Mouse (Mus musculus) layer of hippocampus, adult 2 months (tissue): ENCODE results near the gene Atp10b. TPM values are rescaled to one million over a fixed set of nuclear protein-coding genes. Genes with fewer than 3 reads are reported as not detected.

Experiments
- DNase-seq, 2 experiments: peaks; one replicate each; pipeline ENCODE4 v3.0.0; 2022; ENCODE audit warnings: low spot score in 2 of 2
- H3K27ac ChIP-seq: fragments of 200-600 bp; 2 replicates; pipeline ENCODE4 v1.8.1; 2022
- H3K4me3 ChIP-seq: fragments of 200-600 bp; 2 replicates; pipeline ENCODE4 v1.8.1; 2022; ENCODE audit warnings: mild to moderate bottlenecking
- CTCF ChIP-seq: fragments of 200-600 bp; conservative IDR thresholded peaks from 2 replicates; pipeline ENCODE4 v1.8.1; 2022; ENCODE audit warnings: antibody characterized with exemption, mild to moderate bottlenecking, moderate library complexity
- total RNA-seq, 2 experiments: library from RNA; stranded (reverse); gene quantifications; 2 replicates each; pipeline ENCODE4 v1.2.3; 2021

Gene Atp10b
- total RNA-seq, 2 experiments from 2014 or later = 0.54 to 1.3 TPM

DNA sequence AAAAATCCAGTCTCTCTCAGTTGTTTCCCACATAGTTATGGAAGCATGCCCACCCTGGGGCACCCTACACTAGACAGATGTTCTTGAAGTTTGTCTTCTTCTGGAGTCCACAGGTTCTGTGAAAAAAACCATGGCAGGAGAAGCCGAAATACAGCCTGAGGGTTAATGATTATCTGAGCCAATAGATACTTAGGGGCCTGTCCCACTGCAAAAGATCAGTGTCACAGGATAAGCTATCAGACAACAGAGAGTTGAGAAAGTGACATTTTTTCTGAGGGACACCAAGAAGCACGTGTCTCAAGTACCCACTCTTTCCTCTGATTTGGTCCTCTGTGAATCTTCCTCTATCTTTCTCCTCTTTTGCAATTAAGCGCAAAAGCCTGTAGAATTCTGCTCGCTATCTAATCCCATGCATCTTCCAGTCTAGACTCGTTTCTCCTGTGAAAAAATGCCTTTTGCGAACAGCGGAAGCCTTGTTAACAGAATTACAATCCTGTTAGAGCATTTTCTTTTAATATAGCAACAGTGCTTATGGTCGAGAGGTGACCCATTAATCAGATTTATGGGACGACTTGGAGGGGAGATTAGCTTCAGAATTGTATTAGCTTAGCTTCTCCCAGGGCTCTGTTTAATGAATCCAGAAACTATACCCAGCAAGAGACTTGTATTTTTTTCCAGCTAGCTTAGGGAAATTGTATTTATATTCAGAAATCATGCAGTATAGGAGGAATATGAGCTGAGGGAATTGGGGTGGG lies 10.7 kb downstream of the Atp10b start:
- Histone ChIP-seq H3K27ac (no peak overlapping the region), H3K4me3 (no peak overlapping the region)
- no peak for DNase-seq
- no peak for TF ChIP-seq CTCF

GRCm38 (mm10) chr11:43170601-43171000 lies 20.9 kb downstream of the Atp10b start:
- TF ChIP-seq CTCF = no peak

DNA sequence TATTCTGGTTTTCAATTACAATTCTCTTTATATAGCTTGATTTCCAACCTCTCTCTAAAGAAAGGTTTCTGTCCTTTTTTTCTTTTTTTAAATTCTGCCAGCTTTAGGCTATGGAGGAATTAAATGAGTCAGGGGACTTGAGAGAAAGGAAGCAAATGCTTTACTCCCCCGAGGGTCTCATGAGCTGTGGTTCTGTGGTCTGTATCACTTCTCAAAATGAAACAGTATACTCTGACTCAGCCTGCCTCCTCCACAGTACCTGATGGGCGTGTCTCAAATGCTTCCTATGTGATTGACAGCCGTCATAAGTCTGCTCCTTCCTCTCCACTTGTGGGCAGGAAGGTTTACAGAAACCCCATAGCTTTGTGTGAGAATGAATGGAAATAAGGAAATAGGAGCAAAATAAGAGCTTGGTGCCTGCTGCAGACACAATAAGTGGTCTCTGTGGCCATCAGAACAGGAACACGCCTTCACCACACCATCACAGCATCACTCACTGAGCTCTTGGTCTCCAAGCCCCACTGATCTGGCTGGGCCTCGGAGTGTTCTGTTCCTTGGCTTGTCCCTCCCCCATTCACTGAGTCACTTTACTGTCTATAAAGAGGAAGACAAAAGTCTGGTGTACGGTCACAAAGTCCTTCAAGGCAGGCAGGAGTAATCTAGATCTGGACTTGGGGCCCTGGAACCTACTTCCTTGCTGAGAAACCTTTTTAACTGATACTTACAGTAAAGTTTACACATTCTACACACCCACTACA lies 24.9 kb downstream of the Atp10b start:
- Histone ChIP-seq H3K27ac (no peak overlapping the region), H3K4me3 (no peak overlapping the region)
- DNase-seq = no peak
- no peak for TF ChIP-seq CTCF

More at GRCm38 (mm10) chr11:43170601-43171000, 20.9 kb downstream of the Atp10b start:
- no peak overlapping the region for H3K27ac ChIP-seq
- no peak for DNase-seq
- H3K4me3 ChIP-seq = no peak overlapping the region

DNA sequence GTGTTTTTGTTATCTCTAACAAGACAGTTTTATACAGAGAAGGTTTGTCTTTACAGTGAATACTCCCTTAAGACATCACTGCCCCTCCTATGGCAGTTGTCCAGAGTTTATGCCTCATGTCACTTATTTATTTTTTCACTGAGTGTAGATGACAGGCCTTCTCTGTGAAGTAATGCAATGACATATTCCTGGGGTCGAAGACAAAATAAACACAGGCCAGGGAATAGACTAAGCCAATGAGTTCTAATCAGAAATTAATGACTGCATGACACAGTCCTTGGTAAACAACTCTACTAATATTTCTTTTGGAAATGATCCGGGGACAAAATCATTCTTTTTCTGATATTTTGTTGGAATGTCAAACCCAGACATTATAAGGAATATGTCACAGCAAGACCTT lies 32.7 kb downstream of the Atp10b start:
- no peak for TF ChIP-seq CTCF
- no peak overlapping the region for H3K27ac ChIP-seq
- DNase-seq = no peak
- no peak overlapping the region for H3K4me3 ChIP-seq

DNA sequence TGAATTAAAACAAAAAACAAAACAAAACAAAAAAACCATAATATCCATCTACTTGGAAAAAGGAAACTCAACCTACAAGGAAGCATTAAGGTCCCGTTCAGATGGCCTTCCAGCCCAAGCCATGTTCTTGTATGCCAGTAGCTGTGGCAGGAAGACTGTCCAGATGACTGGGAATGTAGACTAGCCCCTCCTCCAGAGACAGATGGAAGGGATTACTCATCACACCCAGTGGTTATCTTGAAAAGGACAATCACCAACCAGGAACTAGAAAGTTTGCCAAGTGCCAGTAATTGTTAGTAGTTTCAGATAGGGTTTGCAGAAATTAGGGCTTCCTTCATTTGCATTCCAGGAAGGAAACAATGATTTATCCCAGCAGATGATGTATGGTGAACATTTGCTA lies 33.1 kb downstream of the Atp10b start:
- Histone ChIP-seq H3K4me3 (no peak overlapping the region), H3K27ac (no peak overlapping the region)
- no peak for DNase-seq
- TF ChIP-seq CTCF = no peak

DNA sequence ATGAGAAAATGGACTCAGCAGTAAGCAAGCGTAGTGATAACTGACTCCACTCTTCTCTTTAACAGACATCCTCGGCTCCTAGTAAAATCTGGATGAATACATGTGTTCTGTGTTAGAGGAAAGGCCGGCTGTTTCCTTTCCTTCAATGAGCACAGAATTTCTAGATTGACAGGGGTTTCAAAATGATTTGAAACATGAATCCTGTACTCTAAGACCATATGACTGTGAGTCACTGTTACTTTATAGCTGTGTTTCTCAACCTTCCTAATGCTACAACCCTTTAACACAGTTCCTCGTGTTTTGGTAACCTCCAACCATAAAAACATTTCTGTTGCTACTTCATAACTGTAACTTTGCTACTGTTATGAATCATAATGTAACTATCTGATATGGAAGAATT lies 33.8 kb downstream of the Atp10b start:
- Histone ChIP-seq H3K4me3 (no peak overlapping the region), H3K27ac (no peak overlapping the region)
- no peak for TF ChIP-seq CTCF
- DNase-seq = no peak

DNA sequence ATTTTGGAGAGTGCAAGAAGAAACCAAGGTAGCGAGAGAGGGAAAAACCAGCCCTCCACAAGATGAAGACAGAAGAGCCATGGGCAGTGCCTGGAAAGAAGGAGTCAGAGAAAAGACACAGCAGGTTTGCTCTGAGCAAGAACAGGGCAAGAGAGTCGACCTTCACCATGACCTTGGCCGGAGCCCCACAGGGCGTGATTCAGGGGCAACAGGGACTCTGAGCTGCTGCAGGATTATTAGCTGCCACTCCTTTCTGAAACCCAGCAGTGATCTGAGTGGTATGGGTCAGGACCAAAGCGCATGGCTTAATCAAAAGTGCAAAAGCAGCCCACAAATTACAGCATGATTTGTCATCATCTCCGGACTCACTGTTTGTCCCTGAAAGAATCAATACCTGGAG lies 36.6 kb downstream of the Atp10b start:
- DNase-seq = no peak
- no peak for TF ChIP-seq CTCF
- H3K27ac ChIP-seq = no peak overlapping the region
- no peak overlapping the region for H3K4me3 ChIP-seq

GRCm38 (mm10) chr11:43189817-43190593 lies 40.3 kb downstream of the Atp10b start:
- TF ChIP-seq CTCF = no peak
- Histone ChIP-seq H3K27ac (no peak overlapping the region), H3K4me3 (no peak overlapping the region)
- DNase-seq = no peak

GRCm38 (mm10) chr11:43198811-43199210 lies 49.1 kb downstream of the Atp10b start:
- no peak for TF ChIP-seq CTCF
- DNase-seq = no peak
- Histone ChIP-seq H3K27ac (no peak overlapping the region), H3K4me3 (no peak overlapping the region)

DNA sequence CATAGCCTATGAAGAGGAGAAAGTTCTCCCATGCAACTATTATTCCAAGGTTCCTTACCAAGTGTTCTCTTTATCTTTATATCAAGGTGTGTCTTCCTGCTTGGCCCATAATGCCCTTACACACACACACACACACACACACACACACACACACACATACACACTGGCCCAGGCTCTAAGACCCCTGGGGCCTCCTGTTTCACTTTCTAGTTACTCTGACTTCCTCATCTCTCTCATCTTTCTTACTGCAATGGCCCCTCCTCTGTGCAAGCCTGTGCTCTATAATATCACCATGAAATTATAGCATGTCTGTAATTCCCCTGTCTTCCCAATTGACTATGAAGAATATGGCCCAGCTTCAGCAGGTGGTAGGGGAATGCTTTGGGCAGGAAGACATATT lies 49.7 kb downstream of the Atp10b start:
- no peak for TF ChIP-seq CTCF
- Histone ChIP-seq H3K27ac (no peak overlapping the region), H3K4me3 (no peak overlapping the region)
- no peak for DNase-seq

DNA sequence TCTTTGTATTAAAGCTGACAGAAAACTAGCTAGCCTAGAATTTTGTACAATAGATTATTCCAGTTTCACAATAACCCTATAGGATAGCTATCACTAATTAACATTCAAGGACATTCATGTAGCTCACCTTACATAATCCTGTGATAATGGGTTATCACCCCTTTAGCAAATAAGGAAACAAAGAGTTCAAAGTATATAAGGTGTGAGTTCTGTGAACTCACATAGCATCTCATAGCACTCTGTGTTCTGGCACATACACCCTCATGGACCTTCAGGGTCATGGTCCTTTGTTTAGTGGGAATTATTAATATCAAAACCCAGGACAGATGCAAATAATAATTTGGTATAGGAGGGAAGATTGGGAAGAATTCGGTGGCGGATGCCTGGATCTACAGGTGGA lies 50.4 kb downstream of the Atp10b start:
- no peak for TF ChIP-seq CTCF
- DNase-seq = no peak
- Histone ChIP-seq H3K27ac (no peak overlapping the region), H3K4me3 (no peak overlapping the region)

DNA sequence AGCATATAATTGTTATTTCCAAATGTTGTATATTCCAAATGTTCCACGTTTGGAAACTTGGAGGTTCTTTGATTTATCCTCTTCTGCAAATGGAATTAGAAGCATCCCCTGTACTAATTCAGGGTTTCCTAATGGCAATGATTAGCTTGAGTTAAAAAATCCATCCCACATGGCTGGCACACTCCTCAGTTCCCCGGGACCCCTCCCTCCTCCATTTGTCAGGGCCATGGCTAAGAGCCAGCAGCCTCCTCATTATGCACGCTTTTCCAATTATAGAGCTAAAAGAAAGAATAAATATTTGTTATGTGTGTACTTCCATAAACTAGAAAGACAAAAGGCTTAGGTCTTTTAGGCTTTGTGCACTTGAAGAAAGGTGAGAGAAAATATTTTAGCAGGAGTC lies 53.9 kb downstream of the Atp10b start:
- H3K27ac ChIP-seq = no peak overlapping the region
- no peak for TF ChIP-seq CTCF
- no peak overlapping the region for H3K4me3 ChIP-seq
- no peak for DNase-seq

GRCm38 (mm10) chr11:43213134-43213533 lies 63.5 kb downstream of the Atp10b start:
- Histone ChIP-seq H3K27ac (no peak overlapping the region), H3K4me3 (no peak overlapping the region)
- no peak for DNase-seq
- TF ChIP-seq CTCF = peak; percentile 79

DNA sequence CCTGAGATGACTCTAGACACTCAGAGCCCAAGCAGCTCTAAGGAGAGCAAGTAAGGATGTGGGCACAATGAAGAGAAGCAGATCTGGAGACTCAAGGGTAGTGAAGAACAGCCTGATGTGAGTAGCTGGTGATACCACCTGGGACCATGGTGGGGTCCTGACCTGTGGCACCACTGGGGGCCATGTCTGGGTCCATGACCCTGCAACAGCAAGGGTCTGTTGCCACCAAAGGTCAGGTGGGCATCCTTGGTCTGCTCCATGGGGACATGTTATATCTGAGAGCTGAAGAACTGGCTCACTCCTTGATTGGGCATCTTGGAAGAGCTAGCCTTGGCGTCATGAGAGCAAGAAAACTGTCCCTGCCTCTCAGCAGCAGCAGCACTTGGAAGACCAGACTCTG lies 64.1 kb downstream of the Atp10b start:
- TF ChIP-seq CTCF = no peak
- Histone ChIP-seq H3K27ac (no peak overlapping the region), H3K4me3 (no peak overlapping the region)
- DNase-seq = no peak
